Mouse (Mus musculus): ENCODE data around the gene Sspo. TPM values are rescaled to one million over a fixed set of nuclear protein-coding genes. Genes with fewer than 3 reads are reported as not detected.

The Sspo gene
- total RNA-seq, 4 experiments from 2014 or later: 0.39 to 2.1 (median 1.2) TPM

DNA sequence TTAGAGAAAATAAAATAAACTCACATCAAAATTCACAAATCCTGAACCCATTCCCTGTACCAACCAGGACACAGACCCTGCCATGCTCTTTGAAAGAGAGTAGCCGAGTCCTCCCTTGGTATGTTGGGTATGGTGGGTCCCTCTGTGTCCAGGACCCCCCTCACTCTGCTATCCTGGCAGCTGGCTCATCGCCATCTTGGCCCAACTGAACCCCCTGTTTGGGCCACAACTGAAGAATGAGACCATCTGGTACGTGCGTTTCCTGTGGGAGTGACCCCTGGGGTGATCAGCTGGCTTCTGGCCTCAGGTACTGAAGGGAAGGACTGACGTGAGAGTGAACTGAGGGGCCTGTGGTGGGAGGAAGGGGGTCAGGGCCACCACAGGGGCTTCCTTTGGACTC lies 91.8 kb downstream of the Sspo start:
- no peak for DNase-seq (ENCODE audit: low spot score in 2 of 2)

DNA sequence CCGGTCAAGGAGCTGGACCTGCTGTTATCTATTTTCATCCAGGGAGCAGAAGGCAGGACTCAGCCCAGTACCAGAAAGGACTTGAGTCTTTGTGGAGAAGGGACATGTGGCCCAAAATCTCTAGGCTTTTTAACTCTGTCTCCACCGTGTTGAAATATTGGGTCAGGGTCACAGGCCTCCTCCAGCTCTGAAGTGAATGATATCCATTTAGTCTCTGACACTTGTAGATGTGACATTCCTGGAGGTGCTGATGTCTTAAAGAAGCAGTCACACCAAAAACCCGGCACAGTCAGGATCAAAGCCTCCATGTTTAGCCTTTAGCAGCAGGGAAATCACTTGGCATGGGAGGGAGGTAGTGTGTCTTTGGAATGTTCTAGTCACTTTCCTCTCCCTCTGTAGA lies 92.7 kb downstream of the Sspo start:
- DNase-seq (ENCODE audit: low spot score in 2 of 2): no peak

DNA sequence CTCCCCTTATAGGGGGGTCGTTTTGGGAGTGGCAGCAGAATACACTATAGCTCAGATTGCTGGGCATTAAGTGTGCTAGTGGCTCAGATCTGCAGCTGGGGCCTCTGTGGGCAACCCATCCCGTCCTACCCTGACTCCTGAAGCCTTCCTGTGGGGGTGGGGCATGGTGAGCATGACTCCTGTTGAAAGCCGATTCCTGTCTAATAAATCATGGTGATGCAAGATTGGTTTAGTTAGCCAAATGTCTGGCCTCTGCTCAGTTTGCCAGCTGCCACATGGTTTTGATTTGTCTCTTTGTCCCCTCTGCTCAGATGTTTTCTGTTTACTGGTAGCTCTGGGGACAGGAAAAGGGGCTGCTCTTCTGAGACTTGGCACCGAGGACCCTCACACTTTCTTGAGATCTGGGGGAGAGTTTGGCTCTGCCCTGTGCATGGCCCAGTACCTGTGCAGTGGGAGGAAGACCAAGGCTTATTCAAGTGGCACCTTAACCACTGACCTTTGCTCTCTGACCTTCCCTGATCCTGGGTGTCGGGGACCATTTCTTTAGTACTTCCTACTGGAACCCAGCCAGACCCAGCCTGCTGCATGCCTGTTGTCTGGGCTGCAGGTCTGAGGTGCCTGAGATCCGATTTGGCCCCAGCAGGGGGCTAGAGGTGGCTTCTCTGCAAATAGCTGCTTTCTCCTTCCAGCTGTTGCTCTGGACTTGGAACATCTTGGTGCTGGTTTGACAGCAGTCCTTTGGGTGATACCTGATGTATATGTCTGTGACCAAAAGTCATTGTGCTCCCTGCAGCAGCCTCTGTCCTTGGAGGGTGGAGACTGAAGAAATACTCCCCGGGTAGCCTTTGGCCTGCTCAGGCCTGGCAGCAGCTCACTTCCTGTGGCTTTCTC lies 93.8 kb downstream of the Sspo start:
- no peak for DNase-seq (ENCODE audit: low spot score in 2 of 2)

DNA sequence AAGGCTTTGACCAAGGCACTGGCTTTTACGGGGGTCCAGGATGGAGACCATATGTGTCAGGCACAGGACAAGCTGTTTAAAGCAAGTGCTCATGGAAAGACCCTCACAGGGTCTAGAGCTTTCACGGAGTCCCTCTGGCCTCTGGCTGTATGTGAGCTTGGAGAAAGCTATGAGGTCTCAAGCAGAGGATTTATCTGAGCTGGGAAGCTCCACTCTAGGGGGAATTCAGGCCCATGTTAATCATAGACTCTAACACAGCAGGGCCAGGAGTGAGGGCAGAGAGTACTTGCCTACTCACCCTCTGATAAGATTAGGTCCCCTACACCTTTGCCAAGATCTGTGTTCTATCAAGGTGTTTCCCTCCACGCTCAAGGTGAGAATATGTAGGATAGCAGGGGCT lies 94.6 kb downstream of the Sspo start:
- DNase-seq (ENCODE audit: low spot score in 2 of 2): no peak

DNA sequence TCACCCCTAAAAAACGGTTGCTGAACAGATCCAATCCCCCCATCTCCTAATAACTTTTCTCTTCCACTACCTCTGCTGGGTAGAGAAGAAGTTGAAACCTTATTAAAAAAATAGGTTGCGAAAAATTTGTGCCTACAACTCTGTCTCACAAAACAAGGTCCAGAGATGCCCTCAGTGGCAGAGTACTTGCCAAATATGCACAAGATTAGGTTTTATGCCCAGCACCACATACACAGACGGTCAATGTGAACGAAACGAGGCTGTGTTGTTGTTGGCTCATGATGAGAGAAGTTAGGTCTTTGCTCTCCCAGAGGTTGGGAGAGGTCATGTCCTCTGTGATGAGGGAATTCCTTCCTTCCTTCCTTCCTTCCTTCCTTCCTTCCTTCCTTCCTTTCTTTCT lies 97.2 kb downstream of the Sspo start:
- no peak for DNase-seq (ENCODE audit: low spot score in 2 of 2)

DNA sequence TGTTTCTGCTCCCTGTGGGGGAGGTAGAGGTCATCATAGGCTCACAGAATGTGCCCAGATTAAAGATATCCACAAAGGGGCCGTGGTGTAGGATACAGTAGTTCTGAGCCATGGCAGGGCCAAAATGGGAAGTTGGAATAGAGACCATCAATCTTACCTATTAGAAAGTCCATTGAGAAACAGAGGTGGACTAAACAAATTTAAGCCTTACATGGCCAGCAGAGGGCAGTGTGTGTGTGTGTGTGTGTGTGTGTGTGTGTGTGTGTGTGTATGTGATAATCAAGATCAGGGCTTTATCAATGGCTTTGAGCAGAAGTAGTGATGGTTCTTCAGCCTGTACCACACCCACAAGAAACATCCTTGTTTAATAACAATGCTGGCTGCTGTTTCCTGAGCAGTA lies 98.2 kb downstream of the Sspo start:
- DNase-seq (ENCODE audit: low spot score in 2 of 2): no peak

DNA sequence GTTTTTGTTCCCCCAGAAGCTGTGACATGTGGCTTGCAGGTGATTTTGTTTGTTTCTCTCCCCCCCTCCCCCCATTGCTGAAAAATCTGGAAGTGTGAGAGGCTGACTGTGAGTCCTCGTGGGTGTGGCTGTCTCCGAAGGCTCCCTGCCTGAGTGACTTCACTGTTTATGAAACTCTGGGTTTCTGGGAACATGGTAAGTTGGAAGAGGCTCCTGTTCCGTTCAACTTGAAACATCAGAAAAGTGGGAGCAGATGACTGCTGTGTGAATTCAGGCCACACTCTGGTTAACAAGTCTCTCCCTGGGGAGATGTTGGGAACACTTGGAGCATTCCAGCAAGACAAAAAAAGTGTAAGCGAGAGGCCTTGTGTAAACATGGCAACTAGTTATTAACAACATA lies 98.8 kb downstream of the Sspo start:
- DNase-seq (ENCODE audit: low spot score in 2 of 2): no peak

DNA sequence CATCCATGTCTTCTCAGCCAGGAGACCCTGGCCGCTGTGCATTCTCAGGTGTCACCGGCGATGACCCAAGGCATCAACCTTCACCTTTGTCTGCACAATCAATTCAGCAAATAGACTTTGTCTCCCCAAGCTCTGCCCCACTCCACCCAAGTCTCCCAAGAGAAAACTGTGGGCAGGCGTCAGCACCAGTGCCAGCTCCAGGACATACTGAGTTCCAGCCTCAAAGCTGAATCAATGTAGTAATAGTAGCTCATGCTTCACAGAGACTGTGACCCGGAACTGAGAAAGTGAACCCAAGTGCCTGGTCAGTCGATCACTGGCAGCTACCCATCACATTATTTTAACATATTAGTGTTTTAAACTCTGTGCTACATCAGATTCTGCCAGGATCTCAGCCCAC lies 100.3 kb downstream of the Sspo start:
- DNase-seq (ENCODE audit: low spot score in 2 of 2): no peak

Small RNA genes lying within 50 kb of the gene (microRNA-seq; reads per million reads assigned to microRNA genes)
- gene Gm24325: 0 reads per million in 2 experiments

Other genes with a start within 250 kb of the Sspo start
- 10 to 100 TPM; 36.8 to 51.8 (median 42.4) TPM for gene Krba1, start 52.6 kb upstream of the Sspo start, total RNA-seq (2022)
- 10 to 100 TPM; 24.6 to 32.2 (median 28.2) TPM for gene Zfp467, start 2.4 kb upstream of the Sspo start, total RNA-seq (2022)
- gene Atp6v0e2, start 89.4 kb downstream of the Sspo start, total RNA-seq (2022): 100 to 1,000 TPM; 402 to 444 (median 420) TPM
- gene Lrrc61, start 106.6 kb downstream of the Sspo start, total RNA-seq (2022): 10 to 100 TPM; 33.0 to 38.0 (median 35.2) TPM
- gene Rarres2, start 124.6 kb downstream of the Sspo start, total RNA-seq (2022): 10 to 100 TPM; 16.6 to 32.1 (median 21.9) TPM
- not detected for gene Gm45021, start 141.4 kb downstream of the Sspo start, total RNA-seq (2022)
- 10 to 100 TPM; 46.3 to 57.9 (median 53.6) TPM for gene Repin1, start 145.7 kb downstream of the Sspo start, total RNA-seq (2022)
- 10 to 100 TPM in 1 of 4 experiments, 1 to 10 TPM in 1, not detected in 2; 1.2 to 10.6 TPM for gene Gm44965, start 145.7 kb downstream of the Sspo start, total RNA-seq (2022)
- 10 to 100 TPM in 1 of 4 experiments, 1 to 10 TPM in 3; 7.7 to 10.6 (median 9.1) TPM for gene Zfp775, start 153.8 kb downstream of the Sspo start, total RNA-seq (2022)
- gene AI854703, start 178.5 kb downstream of the Sspo start, total RNA-seq (2022): 10 to 100 TPM; 11.8 to 14.8 (median 13.2) TPM
- gene Gimap8, start 199.0 kb downstream of the Sspo start, total RNA-seq (2022): 1 to 10 TPM in 1 of 4 experiments, under 1 TPM in 3; 0.56 to 1.1 (median 0.89) TPM
- gene Gimap9, start 227.9 kb downstream of the Sspo start, total RNA-seq (2022): under 1 TPM; 0.35 to 0.54 (median 0.41) TPM
- gene Gimap4, start 236.3 kb downstream of the Sspo start, total RNA-seq (2022): under 1 TPM in 2 of 4 experiments, not detected in 2; 0.31 to 0.48 TPM

Measured in layer of hippocampus, adult 8-10 months (tissue).